Comparison of ENCODE assay signal across 13 mouse cellular contexts in the genomic region with DNA sequence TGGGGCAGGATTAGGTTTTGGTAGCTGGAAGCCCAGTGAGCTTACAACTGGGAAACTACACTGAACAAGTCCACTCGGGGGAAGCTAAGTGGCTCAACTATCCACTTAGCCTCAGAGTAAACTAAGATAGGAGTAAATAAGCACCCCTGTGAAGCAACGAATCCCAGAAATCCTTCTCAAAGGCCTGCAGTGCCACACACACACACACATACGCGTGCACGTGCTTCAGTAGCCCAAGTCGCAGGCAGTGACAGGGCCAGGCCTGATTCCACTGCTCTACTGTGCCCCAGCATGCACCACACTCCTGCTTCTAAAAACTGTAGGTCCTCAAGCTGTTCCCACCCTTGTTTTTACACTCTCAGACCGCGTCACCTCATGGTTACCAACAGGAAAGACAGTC.
"Had no signal": no experiment of that assay in that cellular context is flagged by ENCODE, and none has a peak within 500 bp of the region (broad histone marks: within the 10 kb centered on the region; RNA-seq: fewer than 3 reads in every experiment).

No protein-coding gene starts in this region.

- ATAC-seq: hindbrain, postnatal 0 days; intestine, embryonic 15.5 days; midbrain, embryonic 15.5 days had no signal

- H3K27me3 ChIP-seq: hindbrain, embryonic 13.5 days; intestine, embryonic 15.5 days; limb, embryonic 13.5 days; midbrain, embryonic 15.5 days; neural tube, embryonic 12.5 days had no signal

- H3K36me3 ChIP-seq: hindbrain, embryonic 13.5 days; intestine, embryonic 15.5 days; limb, embryonic 13.5 days; midbrain, embryonic 15.5 days; neural tube, embryonic 12.5 days had no signal

- DNase-seq: kidney, postnatal 4 days; left cerebral cortex, postnatal 4 days; thymus, adult 2 months; thymus, postnatal 25 days had no signal

- H3K4me2 ChIP-seq: hindbrain, embryonic 13.5 days; intestine, embryonic 15.5 days; limb, embryonic 13.5 days; lung, embryonic 14.5 days; midbrain, embryonic 15.5 days; neural tube, embryonic 12.5 days had no signal

- H3K27ac ChIP-seq: hindbrain, embryonic 13.5 days; hindbrain, postnatal 0 days; intestine, embryonic 15.5 days; kidney, postnatal 0 days; layer of hippocampus, adult 2 months; limb, embryonic 13.5 days; midbrain, embryonic 15.5 days; neural tube, embryonic 12.5 days had no signal

- H3K9me3 ChIP-seq: hindbrain, embryonic 13.5 days; intestine, embryonic 15.5 days; limb, embryonic 13.5 days; midbrain, embryonic 15.5 days; neural tube, embryonic 12.5 days had no signal

- H3K4me3 ChIP-seq: hindbrain, embryonic 13.5 days; intestine, embryonic 15.5 days; layer of hippocampus, adult 2 months; limb, embryonic 13.5 days; midbrain, embryonic 15.5 days; neural tube, embryonic 12.5 days had no signal

- H3K9ac ChIP-seq: hindbrain, embryonic 13.5 days; intestine, embryonic 15.5 days; limb, embryonic 13.5 days; lung, embryonic 14.5 days; midbrain, embryonic 15.5 days; neural tube, embryonic 12.5 days had no signal

- H3K4me1 ChIP-seq: hindbrain, embryonic 13.5 days; intestine, embryonic 15.5 days; midbrain, embryonic 15.5 days; neural tube, embryonic 12.5 days had no signal
